Mouse (Mus musculus) embryonic facial prominence, embryonic 15.5 days (tissue): ENCODE results near the gene Treh. TPM values are rescaled to one million over a fixed set of nuclear protein-coding genes. Genes with fewer than 3 reads are reported as not detected.

Source experiments
- ATAC-seq: fragments of 200-750 bp; cut with Nextera tagmentation; 2 replicates; pipeline ENCODE4 v1.8.0; 2017; ENCODE audit warnings: low read depth, moderate TSS enrichment; ENCODE audit not compliant: insufficient number of reproducible peaks, low FRiP score, low TSS enrichment
- H3K27ac ChIP-seq: fragments of 300-500 bp; sonication (generic); replicated peaks from 2 replicates; pipeline ENCODE4 v1.5.1; 2015; ENCODE audit warnings: mild to moderate bottlenecking, inconsistent platforms
- H3K27me3 ChIP-seq: fragments of 300-500 bp; sonication (generic); 2 replicates; pipeline ENCODE4 v1.6.1; 2015; ENCODE audit warnings: inconsistent platforms
- H3K36me3 ChIP-seq: fragments of 300-500 bp; sonication (generic); 2 replicates; pipeline ENCODE4 v1.6.1; 2015; ENCODE audit warnings: mild to moderate bottlenecking, inconsistent platforms
- H3K4me1 ChIP-seq: fragments of 300-500 bp; sonication (generic); 2 replicates; pipeline ENCODE4 v1.6.1; 2015; ENCODE audit warnings: inconsistent platforms
- H3K4me2 ChIP-seq: fragments of 300-500 bp; sonication (generic); replicated peaks from 2 replicates; pipeline ENCODE4 v1.6.1; 2015; ENCODE audit warnings: mild to moderate bottlenecking, inconsistent platforms
- H3K4me3 ChIP-seq: fragments of 300-500 bp; sonication (generic); replicated peaks from 2 replicates; pipeline ENCODE4 v1.5.1; 2015; ENCODE audit warnings: mild to moderate bottlenecking, inconsistent platforms
- H3K9ac ChIP-seq: fragments of 300-500 bp; sonication (generic); 2 replicates; pipeline ENCODE4 v1.6.1; 2015; ENCODE audit warnings: inconsistent platforms
- H3K9me3 ChIP-seq: fragments of 300-500 bp; sonication (generic); replicated peaks from 2 replicates; pipeline ENCODE4 v1.6.1; 2016; ENCODE audit warnings: inconsistent platforms
- WGBS: fragments of 180-500 bp; shearing (Covaris S2); methylation state at CpG from one replicate; pipeline ENCODE4 v1.1.7; 2015; 5-methylcytosine and 5-hydroxymethylcytosine counted together
- polyA plus RNA-seq: library from polyadenylated mRNA; unstranded; fragments of >200 nt; fragmentation: Nextera tagmentation; extraction: Ambion mirVana; gene quantifications from 2 replicates; pipeline ENCODE4 v1.2.1, GENCODE M21; 2015

The Treh gene
- polyA plus RNA-seq, 1 experiment from 2014 or later = not detected

- H3K27ac ChIP-seq = no peak overlapping the region
- whole genome bisulfite sequencing = 86% methylated on average over 5 of the region's 5 CpGs
- no peaks in the 10 kb centered on the region for H3K27me3 ChIP-seq
- no peak overlapping the region for H3K9ac ChIP-seq
- H3K36me3 ChIP-seq = peaks cover 98% of the 10 kb centered on the region
- H3K4me1 ChIP-seq = no peaks in the 10 kb centered on the region
- no peak overlapping the region for H3K4me2 ChIP-seq
- H3K9me3 ChIP-seq = no peaks in the 10 kb centered on the region
- H3K4me3 ChIP-seq = no peak overlapping the region
- ATAC-seq = no peak
Observed at GRCm38 (mm10) chr9:44699730-44700129, 26.7 kb downstream of the Treh start.

DNA sequence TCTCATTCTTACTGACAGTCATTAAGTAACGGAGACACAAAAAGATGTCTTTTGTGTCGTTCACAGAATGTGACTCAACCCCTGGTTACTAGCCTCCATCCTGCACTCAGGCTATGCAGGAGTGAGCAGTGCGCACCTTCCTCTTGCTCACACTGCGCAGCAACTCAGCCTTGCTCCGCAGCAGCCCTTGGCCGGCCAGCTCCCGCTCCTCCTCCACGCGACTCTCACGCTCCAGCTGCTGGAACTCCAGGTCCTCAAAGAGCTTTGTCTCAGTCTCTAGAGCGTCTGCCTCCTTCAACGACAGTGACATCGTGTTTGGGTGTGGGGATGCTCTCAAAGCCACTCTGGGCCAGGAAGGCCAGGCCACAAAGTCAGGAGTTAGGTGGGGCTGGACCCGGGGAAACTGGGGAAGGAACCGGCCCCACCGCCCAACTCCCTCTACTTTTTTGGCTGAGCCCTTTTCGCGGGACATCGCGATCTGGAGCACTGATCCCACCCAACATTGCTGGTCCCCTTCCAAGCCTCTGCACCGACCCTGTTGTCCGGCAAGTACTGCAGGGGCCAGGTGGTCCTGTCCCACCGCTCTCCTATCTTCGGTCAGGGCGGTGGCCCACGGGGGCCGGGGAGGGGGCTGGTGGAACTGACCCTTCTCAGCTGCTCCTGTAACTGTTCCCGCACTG, 34.9 kb downstream of the Treh start:
- ATAC-seq = no peak
- Histone ChIP-seq H3K27ac (peak overlapping the region; percentile 68), H3K4me1 (peaks cover 39% of the 10 kb centered on the region), H3K9ac (peak overlapping the region; percentile 28), H3K27me3 (no peaks in the 10 kb centered on the region), H3K4me2 (peak overlapping the region; percentile 74), H3K36me3 (peaks cover 73% of the 10 kb centered on the region), H3K4me3 (peak overlapping the region; percentile 48), H3K9me3 (no peaks in the 10 kb centered on the region)
- 29% methylated on average over 28 of the region's 28 CpGs for WGBS

GRCm38 (mm10) chr9:44708429-44708765, 35.4 kb downstream of the Treh start:
- Histone ChIP-seq H3K9me3 (no peaks in the 10 kb centered on the region), H3K9ac (peak overlapping the region; percentile 28; the same call in 1 of the 2 replicates), H3K27me3 (no peaks in the 10 kb centered on the region), H3K27ac (peak overlapping the region; percentile 68), H3K4me2 (peak overlapping the region; percentile 74), H3K4me1 (peaks cover 43% of the 10 kb centered on the region), H3K36me3 (peaks cover 73% of the 10 kb centered on the region), H3K4me3 (peak overlapping the region; percentile 48)
- 3% methylated on average over 20 of the region's 24 CpGs for WGBS
- ATAC-seq = peak; percentile 78

DNA sequence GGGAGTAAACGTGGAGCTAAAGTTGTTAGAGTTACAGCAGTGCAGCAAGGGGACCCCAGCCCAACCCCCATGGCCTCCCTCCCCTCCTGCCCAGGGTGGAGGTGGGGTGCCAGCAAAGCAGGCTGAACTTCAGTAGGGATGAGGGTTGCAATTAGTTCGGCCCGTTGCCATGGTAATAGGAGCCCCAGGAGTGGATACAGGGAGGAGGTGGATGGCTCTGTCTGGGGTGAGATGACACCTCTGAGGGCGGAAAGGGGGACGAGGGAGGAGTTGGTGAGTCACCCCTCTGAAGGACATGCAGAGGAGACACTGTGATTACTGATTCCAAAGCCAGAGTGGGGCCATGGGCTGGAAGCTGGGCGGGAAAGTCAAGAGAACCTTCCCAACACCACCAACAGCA, 35.9 kb downstream of the Treh start:
- Histone ChIP-seq H3K9me3 (no peaks in the 10 kb centered on the region), H3K4me1 (peaks cover 48% of the 10 kb centered on the region), H3K4me2 (peak overlapping the region; percentile 74), H3K36me3 (peaks cover 72% of the 10 kb centered on the region), H3K9ac (no peak overlapping the region; the same call in 1 of the 2 replicates), H3K27me3 (no peaks in the 10 kb centered on the region), H3K27ac (peak overlapping the region; percentile 68), H3K4me3 (peak overlapping the region; percentile 48)
- WGBS = 22% methylated on average over 6 of the region's 6 CpGs
- peak; percentile 47 for ATAC-seq

DNA sequence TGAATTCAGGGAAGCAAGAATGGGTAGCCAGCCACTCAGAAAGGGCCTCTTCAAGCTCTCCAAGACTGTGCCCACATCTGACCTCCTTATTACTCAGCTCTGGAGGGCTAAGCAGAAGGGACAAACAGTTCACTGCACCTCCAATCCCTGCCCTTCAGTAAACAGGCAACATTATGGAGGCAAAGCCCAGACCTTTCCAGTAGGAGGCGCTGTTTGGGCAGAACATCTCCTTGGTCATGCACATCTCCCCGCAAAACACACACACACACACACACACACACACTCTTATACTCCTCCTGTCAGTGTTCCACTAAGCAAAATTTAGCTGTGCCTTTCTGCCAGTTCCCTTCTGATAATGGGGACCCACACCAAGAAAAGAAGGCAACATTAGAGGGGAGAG, 36.6 kb downstream of the Treh start:
- H3K36me3 ChIP-seq = peaks cover 71% of the 10 kb centered on the region
- peaks cover 48% of the 10 kb centered on the region for H3K4me1 ChIP-seq
- no peak overlapping the region for H3K9ac ChIP-seq
- no peaks in the 10 kb centered on the region for H3K27me3 ChIP-seq
- ATAC-seq = no peak
- WGBS = 54% methylated on average over 2 of the region's 2 CpGs
- H3K4me2 ChIP-seq = no peak overlapping the region
- no peaks in the 10 kb centered on the region for H3K9me3 ChIP-seq
- H3K27ac ChIP-seq = peak overlapping the region; percentile 68; the same call in 1 of the 2 replicates
- H3K4me3 ChIP-seq = no peak overlapping the region

DNA sequence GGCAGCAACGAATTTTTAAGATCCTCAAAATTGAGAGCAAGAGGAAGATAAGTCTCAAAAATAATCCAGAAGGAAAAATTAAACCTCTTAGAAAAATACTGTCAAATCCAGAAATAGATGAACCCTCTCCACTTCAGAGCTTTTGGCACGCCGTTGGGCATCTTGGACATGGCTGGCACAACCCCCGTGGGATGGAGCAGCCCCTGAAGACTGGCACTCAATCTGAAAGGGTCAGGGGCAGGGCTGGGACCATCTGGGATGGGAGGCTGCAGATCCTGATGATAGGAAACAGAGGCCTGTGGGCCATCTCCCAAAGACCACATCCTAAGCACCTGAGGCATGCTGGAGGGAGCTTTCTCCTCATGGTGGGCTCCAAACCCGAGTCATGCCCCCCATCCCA, 37.2 kb downstream of the Treh start:
- Histone ChIP-seq H3K9ac (no peak overlapping the region), H3K27ac (no peak overlapping the region), H3K4me3 (no peak overlapping the region), H3K4me2 (no peak overlapping the region), H3K27me3 (no peaks in the 10 kb centered on the region), H3K9me3 (no peaks in the 10 kb centered on the region), H3K4me1 (peaks cover 48% of the 10 kb centered on the region), H3K36me3 (peaks cover 70% of the 10 kb centered on the region)
- WGBS = 76% methylated on average over 5 of the region's 5 CpGs
- no peak for ATAC-seq

- 69% methylated on average over 17 of the region's 17 CpGs for WGBS
- Histone ChIP-seq H3K27me3 (no peaks in the 10 kb centered on the region), H3K4me2 (no peak overlapping the region), H3K4me1 (peaks cover 48% of the 10 kb centered on the region), H3K9ac (no peak overlapping the region), H3K27ac (no peak overlapping the region), H3K36me3 (peaks cover 70% of the 10 kb centered on the region), H3K9me3 (no peaks in the 10 kb centered on the region), H3K4me3 (no peak overlapping the region)
- no peak for ATAC-seq
Observed at GRCm38 (mm10) chr9:44711602-44712001, 38.6 kb downstream of the Treh start.

DNA sequence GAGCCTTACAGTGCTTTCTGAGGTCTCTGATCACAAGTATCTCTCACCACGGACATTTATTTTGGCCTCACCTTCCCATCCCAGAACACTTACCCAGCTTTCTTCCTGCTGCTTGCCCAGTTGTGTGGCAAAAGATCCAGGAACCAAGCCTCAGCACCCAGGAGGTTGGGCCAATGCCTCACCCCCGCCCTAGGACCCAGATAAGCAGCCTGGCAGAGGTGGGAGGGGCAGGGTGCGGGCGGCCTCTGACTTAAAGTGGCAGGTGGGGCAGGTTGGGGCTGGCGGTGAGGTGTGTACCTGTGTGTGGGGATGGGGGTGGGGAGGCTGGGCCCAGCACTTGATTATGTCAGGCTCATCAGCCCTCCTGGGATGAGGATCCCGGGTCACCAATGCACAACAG, 40.0 kb downstream of the Treh start:
- Histone ChIP-seq H3K36me3 (peaks cover 68% of the 10 kb centered on the region), H3K9me3 (no peaks in the 10 kb centered on the region), H3K27me3 (no peaks in the 10 kb centered on the region), H3K4me1 (peaks cover 42% of the 10 kb centered on the region), H3K27ac (no peak overlapping the region), H3K4me3 (no peak overlapping the region), H3K9ac (no peak overlapping the region), H3K4me2 (no peak overlapping the region)
- 73% methylated on average over 6 of the region's 6 CpGs for WGBS
- no peak for ATAC-seq

- Histone ChIP-seq H3K4me2 (no peak overlapping the region), H3K4me1 (peaks cover 37% of the 10 kb centered on the region), H3K27me3 (no peaks in the 10 kb centered on the region), H3K36me3 (peaks cover 73% of the 10 kb centered on the region), H3K4me3 (no peak overlapping the region), H3K9me3 (no peaks in the 10 kb centered on the region), H3K9ac (no peak overlapping the region; the same call in 1 of the 2 replicates), H3K27ac (no peak overlapping the region)
- ATAC-seq = no peak
- 68% methylated on average over 2 of the region's 2 CpGs for WGBS
Observed at GRCm38 (mm10) chr9:44713574-44713973, 40.5 kb downstream of the Treh start.

DNA sequence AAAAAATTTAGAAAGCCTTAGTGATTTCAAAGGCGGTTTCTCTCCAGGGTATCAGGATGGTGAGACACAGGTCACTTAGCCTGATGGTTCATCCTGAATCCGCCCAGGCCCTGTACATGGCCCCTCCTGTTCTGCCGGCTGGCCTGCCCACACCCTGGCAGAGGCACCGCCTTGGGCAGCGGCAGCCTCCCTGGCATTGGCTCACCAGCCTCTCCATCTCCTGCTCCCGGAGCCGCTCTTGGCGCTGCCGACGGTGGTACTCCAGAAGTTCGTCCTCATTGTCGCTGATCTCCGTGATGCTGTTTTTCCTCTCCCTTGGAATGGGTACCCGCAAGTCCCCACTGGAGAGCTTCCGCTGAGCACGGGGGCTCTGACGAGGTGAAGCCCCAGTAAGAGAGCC, 42.1 kb downstream of the Treh start:
- H3K9me3 ChIP-seq = no peaks in the 10 kb centered on the region
- H3K9ac ChIP-seq = no peak overlapping the region
- no peak for ATAC-seq
- peaks cover 34% of the 10 kb centered on the region for H3K4me1 ChIP-seq
- peaks cover 73% of the 10 kb centered on the region for H3K36me3 ChIP-seq
- WGBS = 87% methylated on average over 17 of the region's 17 CpGs
- H3K27me3 ChIP-seq = no peaks in the 10 kb centered on the region
- no peak overlapping the region for H3K4me2 ChIP-seq
- no peak overlapping the region for H3K27ac ChIP-seq
- H3K4me3 ChIP-seq = no peak overlapping the region

- Histone ChIP-seq H3K4me3 (no peak overlapping the region), H3K36me3 (peaks cover 66% of the 10 kb centered on the region), H3K4me1 (peaks cover 34% of the 10 kb centered on the region), H3K4me2 (no peak overlapping the region), H3K9me3 (no peaks in the 10 kb centered on the region), H3K27ac (no peak overlapping the region), H3K27me3 (no peaks in the 10 kb centered on the region), H3K9ac (no peak overlapping the region)
- no peak for ATAC-seq
- 92% methylated on average over 29 of the region's 29 CpGs for WGBS
Observed at GRCm38 (mm10) chr9:44715705-44716362, 42.8 kb downstream of the Treh start.
